Mouse (Mus musculus) MN1 (cell line): Measurements from ENCODE around the gene Slc35a2.
"Not testable (repeated sequence)": the region's sequence is repeated elsewhere in the genome, so short reads cannot be mapped to it uniquely, and the experiment has no call there.

Experiments
- DNase-seq: peaks from one replicate; pipeline ENCODE4 v3.0.0-alpha.2; 2016; ENCODE audit warnings: low spot score

The Slc35a2 gene

DNA sequence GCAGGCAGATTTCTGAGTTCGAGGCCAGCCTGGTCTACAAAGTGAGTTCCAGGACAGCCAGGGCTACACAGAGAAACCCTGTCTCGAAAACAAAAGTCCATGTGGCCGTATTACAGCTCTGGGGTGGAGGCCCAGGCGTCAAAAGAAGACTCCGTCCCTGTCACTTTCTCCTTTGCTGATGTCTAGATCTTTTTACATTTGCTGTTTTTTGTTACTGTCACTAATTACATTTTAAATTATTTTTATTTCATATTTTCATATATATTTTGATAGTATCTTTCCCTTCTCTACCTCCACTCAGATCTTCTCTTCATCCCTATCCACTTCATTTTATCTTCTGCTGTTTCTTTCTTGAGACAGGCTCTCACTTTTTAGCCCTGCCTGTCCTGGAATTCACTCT, 23.9 kb downstream of the Slc35a2 start, which contains the start of gene Gm10491:
Gm10491 (minus strand) TSS at position 101 of the 400 bp plus-strand sequence.
- DNase-seq: no peak

DNA sequence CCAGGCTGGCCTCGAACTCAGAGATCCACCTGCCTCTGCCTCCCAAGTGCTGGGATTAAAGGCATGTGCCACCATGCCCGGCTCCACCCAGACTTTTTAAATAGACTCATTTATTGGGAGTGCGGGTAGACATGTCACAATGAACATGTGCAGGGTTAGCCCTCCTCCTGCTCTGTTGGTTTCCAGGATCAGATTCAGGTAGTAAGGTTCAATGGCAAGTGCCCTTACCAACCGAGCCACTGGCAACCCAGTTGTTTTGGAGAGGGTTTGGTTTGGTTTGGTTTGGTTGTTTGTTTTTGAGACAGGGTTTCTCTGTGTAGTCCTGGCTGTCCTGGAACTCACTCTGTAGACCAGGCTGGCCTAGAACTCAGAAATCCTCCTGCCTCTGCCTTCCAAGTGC, 25.4 kb downstream of the Slc35a2 start, which contains the start of gene Gm10490:
Gm10490 (plus strand) TSS at position 301 of the 400 bp plus-strand sequence.
- DNase-seq: not testable (repeated sequence)

DNA sequence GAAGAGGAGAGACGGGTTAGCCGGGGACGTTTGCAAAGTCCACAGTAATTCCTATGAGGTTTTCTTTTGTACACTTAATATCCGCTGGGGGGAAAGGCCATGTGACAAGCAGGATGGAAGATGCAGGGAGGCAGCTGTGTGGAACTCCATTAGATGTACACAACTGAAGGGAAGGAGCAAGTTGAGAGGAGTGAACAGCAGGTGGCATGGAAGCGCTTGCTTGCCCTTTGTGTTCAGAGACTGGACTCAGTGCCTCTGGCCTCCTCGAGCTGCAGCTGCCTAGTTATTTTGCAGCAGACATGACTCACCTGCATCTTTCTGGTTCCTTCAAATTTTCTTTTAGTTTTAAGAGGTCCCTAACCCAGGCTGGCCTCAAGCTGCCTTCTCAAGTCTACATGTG, 26.6 kb downstream of the Slc35a2 start:
- peak; percentile 37 for DNase-seq

DNA sequence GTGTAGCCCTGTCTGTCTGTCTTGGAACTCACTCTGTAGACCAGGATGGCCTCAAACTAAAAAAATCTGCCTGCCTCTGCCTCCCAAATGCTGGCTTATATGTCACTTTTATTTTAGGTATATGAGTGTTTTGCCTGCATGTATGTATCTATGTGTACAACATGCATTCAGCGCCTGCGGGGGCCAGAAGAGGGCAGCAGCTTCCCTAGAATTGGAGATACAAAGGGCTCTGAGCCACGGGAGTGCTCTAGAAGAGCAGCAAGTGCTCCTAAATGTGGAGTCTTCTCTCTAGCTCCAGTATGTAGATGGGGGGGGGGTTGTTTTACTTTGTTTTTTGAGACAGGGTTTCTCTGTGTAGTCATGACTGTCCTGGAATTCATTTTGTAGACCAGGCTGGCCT, 31.8 kb downstream of the Slc35a2 start:
- DNase-seq: not testable (repeated sequence)

DNA sequence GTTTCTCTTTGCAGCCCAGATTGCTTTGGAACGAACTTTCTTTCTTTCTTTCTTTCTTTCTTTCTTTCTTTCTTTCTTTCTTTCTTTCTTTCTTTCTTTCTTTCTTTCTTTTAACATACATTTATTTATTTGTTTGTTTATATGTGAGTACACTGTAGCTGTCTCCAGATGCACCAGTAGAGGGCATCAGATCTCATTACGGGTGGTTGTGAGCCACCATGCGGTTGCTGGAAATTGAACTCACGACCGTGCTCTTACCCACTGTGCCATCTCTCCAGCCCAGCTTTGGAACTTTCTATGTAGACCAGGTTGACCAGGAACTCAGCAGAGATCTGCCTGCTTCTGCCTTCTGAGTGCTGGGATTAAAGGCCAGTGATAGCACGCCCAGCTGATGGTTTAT, 34.1 kb downstream of the Slc35a2 start:
- not testable (repeated sequence) for DNase-seq

DNA sequence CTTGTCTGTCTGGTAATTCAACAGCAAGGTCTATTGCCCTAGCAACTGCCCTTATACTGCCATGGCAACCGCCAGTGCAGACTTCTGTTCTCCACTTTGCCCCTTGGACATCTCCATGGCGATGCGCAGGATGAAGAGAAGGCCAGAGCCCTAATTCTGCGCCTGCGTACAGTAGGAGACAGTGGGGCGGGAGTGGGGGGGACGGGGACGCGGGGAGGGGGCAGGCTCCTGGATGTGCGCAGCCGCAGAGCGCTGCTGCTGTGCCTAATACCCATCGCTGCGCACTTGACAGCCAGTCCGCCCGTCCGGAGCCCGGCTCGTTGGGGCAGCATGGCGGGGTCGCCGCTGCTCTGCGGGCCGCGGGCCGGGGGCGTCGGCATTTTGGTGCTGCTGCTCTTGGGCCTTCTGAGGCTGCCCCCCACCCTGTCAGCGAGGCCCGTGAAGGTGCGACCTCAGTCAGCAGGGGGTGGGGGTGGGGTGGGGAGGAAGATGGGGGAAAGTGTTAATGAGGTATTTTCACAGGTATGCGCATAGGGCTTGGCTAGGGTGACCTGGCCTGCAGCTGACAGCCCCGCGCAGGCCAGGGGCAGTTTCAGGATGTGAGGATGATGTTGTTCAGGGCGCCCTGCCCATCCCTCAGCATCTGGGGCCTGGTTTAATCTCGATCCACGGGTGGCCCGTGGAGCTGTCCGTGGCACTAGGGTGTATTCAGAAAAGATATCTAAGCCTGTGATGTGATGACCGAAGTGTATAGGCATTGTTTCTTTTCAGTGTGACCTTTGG, 36.0 kb downstream of the Slc35a2 start, which contains the start of gene Pcsk1n:
Pcsk1n (plus strand) TSS at position 222 of the 783 bp plus-strand sequence.
- peak; percentile 90 for DNase-seq

DNA sequence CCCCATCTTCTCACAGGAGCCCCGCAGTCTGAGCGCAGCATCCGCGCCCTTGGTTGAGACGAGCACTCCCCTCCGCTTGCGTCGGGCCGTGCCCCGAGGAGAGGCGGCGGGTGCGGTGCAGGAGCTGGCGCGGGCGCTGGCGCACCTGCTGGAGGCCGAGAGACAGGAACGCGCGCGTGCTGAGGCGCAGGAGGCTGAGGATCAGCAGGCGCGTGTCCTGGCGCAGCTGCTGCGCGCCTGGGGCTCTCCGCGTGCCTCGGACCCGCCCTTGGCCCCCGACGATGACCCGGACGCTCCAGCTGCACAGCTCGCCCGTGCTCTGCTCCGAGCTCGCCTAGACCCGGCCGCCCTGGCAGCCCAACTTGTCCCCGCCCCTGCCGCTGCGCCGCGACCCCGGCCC, 38.2 kb downstream of the Slc35a2 start:
- no peak for DNase-seq

DNA sequence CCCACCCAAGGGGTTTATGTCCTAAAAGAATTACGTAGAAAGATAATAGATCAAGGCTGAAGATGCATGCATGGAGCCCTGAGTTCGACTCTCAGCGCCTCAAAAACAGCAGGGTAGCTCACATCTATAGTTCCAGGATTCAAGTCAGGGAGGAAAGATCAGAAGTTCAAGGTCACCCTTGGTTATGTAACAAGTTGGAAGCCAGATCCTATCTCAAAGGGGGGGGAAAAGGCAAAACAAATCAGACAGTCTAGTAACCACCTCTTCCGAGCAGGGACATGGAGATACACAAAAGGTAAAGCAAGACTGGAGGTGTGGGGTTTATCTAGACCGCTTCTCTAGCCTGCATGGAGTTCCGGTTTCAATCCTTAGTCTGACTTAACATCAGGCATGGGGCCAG, 42.4 kb downstream of the Slc35a2 start:
- DNase-seq: no peak

DNA sequence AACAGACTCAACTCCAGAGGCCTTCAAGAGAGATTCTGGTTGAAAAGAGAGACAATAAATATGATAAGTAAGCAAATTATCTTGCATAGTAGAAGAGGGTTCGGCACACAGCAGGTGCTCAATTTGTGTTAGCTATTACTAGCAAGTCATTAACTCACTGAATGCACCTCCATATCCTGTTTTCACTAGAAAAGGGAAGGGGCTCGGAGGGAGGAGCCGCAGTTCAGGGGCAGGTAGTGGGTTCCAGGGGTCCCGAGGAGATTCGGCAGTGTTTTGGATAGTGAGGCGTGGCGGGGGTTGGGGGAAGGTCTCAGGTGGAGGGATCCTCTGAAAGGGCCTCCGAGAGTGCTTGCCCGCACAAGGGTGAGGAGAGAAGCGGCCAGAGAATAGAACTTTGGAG, 43.3 kb downstream of the Slc35a2 start:
- DNase-seq: no peak

DNA sequence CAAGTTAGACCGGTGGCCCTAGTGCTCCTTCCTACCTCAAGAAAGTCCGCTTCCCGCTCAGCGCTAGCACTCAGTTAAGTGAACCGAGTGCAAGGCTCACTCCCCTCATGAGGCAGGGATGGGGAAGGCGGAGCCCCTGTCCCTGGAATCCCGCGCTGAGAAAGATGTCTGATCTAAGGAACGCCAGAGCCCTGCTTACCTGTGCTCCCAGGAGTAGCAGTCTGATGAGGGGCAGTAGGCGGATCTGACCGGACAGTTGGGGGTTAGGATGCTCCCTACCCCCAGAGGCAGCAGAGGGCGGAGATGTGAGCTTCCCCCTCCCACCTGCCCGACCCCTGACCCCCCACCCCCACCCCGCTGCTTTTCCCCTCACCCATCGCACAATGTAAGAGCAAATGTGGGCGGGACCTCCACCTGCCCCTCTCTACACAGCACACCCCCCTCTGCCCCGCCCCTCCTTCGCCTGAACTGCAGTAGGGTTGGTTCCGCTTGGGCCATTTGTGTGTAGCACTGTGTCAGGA, 44.5 kb downstream of the Slc35a2 start, which contains the start of gene Eras:
Eras (minus strand) TSS at position 338 of the 521 bp plus-strand sequence.
- DNase-seq: no peak

DNA sequence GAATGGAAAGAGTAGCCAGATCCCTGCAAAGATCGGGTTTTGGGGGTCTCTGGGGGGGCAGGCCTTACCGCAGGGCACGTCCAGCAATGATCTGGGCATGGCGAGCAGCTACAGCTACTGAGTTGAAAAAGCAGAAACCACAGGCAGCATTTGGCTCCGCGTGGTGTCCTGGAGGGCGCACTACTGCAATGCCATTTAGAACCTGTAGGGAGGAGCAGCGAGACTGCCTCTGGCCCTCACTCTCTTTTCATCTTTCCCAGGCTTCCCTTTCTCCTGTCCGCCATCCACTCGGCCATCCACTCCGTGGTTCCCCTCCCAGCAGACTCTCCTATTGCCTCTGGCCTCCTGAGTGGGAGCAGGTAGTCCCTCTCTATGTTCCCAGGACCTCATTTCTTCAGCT, 53.0 kb downstream of the Slc35a2 start:
- DNase-seq: no peak

DNA sequence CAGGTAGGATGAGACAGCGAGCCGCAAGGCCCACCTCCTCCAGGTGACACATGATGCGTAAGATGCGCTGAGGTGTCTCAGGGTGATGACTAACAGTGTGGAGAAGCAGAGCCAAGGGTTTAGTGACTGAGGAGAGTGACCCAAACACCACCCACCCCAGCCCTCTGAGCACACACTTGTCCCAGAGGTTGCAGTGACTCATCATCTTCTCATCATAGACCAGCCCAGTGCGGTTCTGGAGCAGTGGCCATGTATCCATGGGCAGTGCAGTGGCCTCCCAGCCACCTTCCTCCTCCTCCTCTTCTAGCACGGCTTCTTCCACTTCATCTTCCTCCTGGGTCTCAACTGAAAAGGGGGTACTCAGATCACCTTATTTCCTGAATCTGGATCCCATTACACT, 53.8 kb downstream of the Slc35a2 start:
- DNase-seq: no peak
